Mouse (Mus musculus): ENCODE data around the gene Gm14147.
"Not testable (repeated sequence)": the region's sequence is repeated elsewhere in the genome, so short reads cannot be mapped to it uniquely, and the experiment has no call there.

Gene Gm14147

GRCm38 (mm10) chr2:151097945-151098344 is at the start of gene Gm14147:
TSS of gene Gm14147 (plus strand) at chr2:151098245.
- DNase-seq (ENCODE audit: low read depth, low spot score) = not testable (repeated sequence)

DNA sequence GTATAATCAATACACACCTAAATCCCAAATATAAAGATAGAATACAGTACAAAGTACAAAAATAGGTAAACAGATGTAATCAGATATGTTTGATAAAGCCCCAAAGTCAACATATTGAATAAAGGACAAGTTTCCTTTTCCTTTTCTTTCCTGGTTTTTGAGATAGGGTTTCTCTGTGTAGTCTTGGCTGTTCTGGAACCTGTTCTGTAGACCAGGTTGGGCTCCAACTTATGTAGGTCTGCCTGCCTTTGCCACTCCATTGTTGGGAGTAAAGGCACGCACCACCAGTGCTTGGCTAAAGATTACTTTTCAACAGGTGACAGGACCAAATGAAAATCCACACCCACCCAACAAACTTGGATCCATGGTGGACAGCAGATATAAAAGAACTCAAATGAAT is 41.4 kb upstream of the Gm14147 start:
- no peak for DNase-seq (ENCODE audit: low read depth, low spot score)

DNA sequence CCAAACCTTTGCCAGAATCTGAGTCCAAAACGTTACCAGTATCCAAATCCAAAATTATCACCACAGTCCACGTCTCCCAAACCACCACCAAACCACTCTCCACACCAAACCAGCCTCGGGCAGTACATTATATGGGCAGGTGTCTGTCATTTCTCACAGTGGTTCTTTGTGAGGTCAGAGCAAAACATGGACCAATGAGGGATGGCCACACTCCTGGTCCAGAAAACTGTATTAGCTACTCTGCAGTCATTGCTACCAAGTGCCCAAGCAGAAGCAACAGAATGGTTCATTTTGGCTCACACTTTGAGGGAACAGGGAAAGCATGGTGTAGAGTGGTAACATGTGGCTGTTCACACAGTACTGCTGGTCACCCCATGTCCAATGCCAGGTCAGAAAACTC is 5.8 kb upstream of the Gm14147 start, which contains the start of gene Gm14151:
Gene Gm14151 (minus strand): TSS at position 101 of the 400 bp plus-strand sequence.
- DNase-seq (ENCODE audit: low read depth, low spot score) = not testable (repeated sequence)

Data from brain, adult 2 months (tissue).